Mouse (Mus musculus) liver, embryonic 16.5 days (tissue): Measurements from ENCODE around the gene Nono. TPM values are rescaled to one million over a fixed set of nuclear protein-coding genes. Genes with fewer than 3 reads are reported as not detected.
"Not testable (repeated sequence)": the region's sequence is repeated elsewhere in the genome, so short reads cannot be mapped to it uniquely, and the experiment has no call there.

ENCODE experiments used
- ATAC-seq: fragments of 200-750 bp; cut with Nextera tagmentation; 2 replicates; pipeline ENCODE4 v1.8.0; 2017; ENCODE audit warnings: low read depth, mild to moderate bottlenecking, moderate number of reproducible peaks, moderate library complexity
- H3K27ac ChIP-seq: fragments of 300-500 bp; sonication (generic); 2 replicates; pipeline ENCODE4 v1.5.1; 2014; ENCODE audit warnings: mild to moderate bottlenecking, low read length
- H3K27me3 ChIP-seq: fragments of 300-500 bp; sonication (generic); 2 replicates; pipeline ENCODE4 v1.6.1; 2014; ENCODE audit warnings: low read depth, low read length, mixed read lengths; ENCODE audit not compliant: control insufficient read depth, insufficient read depth
- H3K36me3 ChIP-seq: fragments of 300-500 bp; sonication (generic); 2 replicates; pipeline ENCODE4 v1.6.1; 2014; ENCODE audit warnings: mild to moderate bottlenecking; ENCODE audit not compliant: control insufficient read depth, insufficient read depth
- H3K4me1 ChIP-seq: fragments of 300-500 bp; sonication (generic); 2 replicates; pipeline ENCODE4 v1.6.1; 2014; ENCODE audit warnings: low read depth, low read length, mixed read lengths; ENCODE audit not compliant: control insufficient read depth
- H3K4me2 ChIP-seq: fragments of 300-500 bp; sonication (generic); 2 replicates; pipeline ENCODE4 v1.6.1; 2014; ENCODE audit warnings: low read depth, low read length, mixed read lengths
- H3K4me3 ChIP-seq: fragments of 300-500 bp; sonication (generic); 2 replicates; pipeline ENCODE4 v1.5.1; 2014; ENCODE audit warnings: low read depth, mild to moderate bottlenecking, low read length
- H3K9ac ChIP-seq: fragments of 300-500 bp; sonication (generic); 2 replicates; pipeline ENCODE4 v1.6.1; 2014; ENCODE audit warnings: low read depth, low read length
- H3K9me3 ChIP-seq: fragments of 300-500 bp; sonication (generic); replicated peaks from 2 replicates; pipeline ENCODE4 v1.6.1; 2016; ENCODE audit warnings: low read length; ENCODE audit not compliant: control insufficient read depth
- WGBS: fragments of 180-500 bp; shearing (Covaris S2); extraction: QIAGEN DNeasy Blood & Tissue Kit; methylation state at CpG from one replicate; pipeline ENCODE4 v1.1.7; 2014; ENCODE audit not compliant: insufficient replicate concordance; 5-methylcytosine and 5-hydroxymethylcytosine counted together
- polyA plus RNA-seq: library from polyadenylated mRNA; unstranded; fragments of >200 nt; fragmentation: Nextera tagmentation; extraction: Ambion mirVana; gene quantifications from 2 replicates; pipeline ENCODE4 v1.2.1, GENCODE M21; 2015

The Nono gene
- polyA plus RNA-seq, 1 experiment from 2014 or later, result 93.5 TPM

- no peak overlapping the region for H3K4me2 ChIP-seq
- no peaks in the 10 kb centered on the region for H3K4me1 ChIP-seq
- H3K27ac ChIP-seq, result no peak overlapping the region
- no peaks in the 10 kb centered on the region for H3K27me3 ChIP-seq
- H3K9me3 ChIP-seq, result no peaks in the 10 kb centered on the region
- 48% methylated on average over 1 of the region's 1 CpGs for WGBS
- ATAC-seq, result no peak
- no peak overlapping the region for H3K4me3 ChIP-seq
- H3K36me3 ChIP-seq, result peaks cover 6% of the 10 kb centered on the region
- no peak overlapping the region for H3K9ac ChIP-seq
Observed at GRCm38 (mm10) chrX:101451147-101451546, 22.0 kb downstream of the Nono start.

GRCm38 (mm10) chrX:101451591-101451990 lies 22.5 kb downstream of the Nono start:
- Histone ChIP-seq H3K9ac (no peak overlapping the region), H3K36me3 (peaks cover 3% of the 10 kb centered on the region), H3K9me3 (no peaks in the 10 kb centered on the region), H3K27me3 (no peaks in the 10 kb centered on the region), H3K27ac (no peak overlapping the region), H3K4me1 (no peaks in the 10 kb centered on the region), H3K4me2 (no peak overlapping the region), H3K4me3 (no peak overlapping the region)
- no peak for ATAC-seq
- 72% methylated on average over 3 of the region's 3 CpGs for WGBS

GRCm38 (mm10) chrX:101472202-101472601 lies 43.1 kb downstream of the Nono start:
- 86% methylated on average over 4 of the region's 4 CpGs for WGBS
- no peak for ATAC-seq

GRCm38 (mm10) chrX:101481604-101482350 lies 52.7 kb downstream of the Nono start:
- Histone ChIP-seq H3K4me2 (no peak overlapping the region), H3K4me1 (no peaks in the 10 kb centered on the region), H3K27me3 (no peaks in the 10 kb centered on the region), H3K36me3 (no peaks in the 10 kb centered on the region), H3K9ac (no peak overlapping the region), H3K9me3 (no peaks in the 10 kb centered on the region), H3K4me3 (no peak overlapping the region), H3K27ac (no peak overlapping the region)
- no peak for ATAC-seq
- 65% methylated on average over 6 of the region's 6 CpGs for WGBS

More at GRCm38 (mm10) chrX:101472202-101472601, 43.1 kb downstream of the Nono start:
- no peaks in the 10 kb centered on the region for H3K4me1 ChIP-seq
- H3K9me3 ChIP-seq, result no peaks in the 10 kb centered on the region
- H3K27ac ChIP-seq, result no peak overlapping the region
- no peaks in the 10 kb centered on the region for H3K27me3 ChIP-seq
- H3K36me3 ChIP-seq, result no peaks in the 10 kb centered on the region
- no peak overlapping the region for H3K4me3 ChIP-seq
- no peak overlapping the region for H3K9ac ChIP-seq
- no peak overlapping the region for H3K4me2 ChIP-seq

GRCm38 (mm10) chrX:101486487-101487152 lies 57.5 kb downstream of the Nono start:
- H3K27ac ChIP-seq, H3K9me3 ChIP-seq, H3K27me3 ChIP-seq, H3K4me1 ChIP-seq, H3K36me3 ChIP-seq, H3K9ac ChIP-seq, ATAC-seq, H3K4me2 ChIP-seq, H3K4me3 ChIP-seq: not testable (repeated sequence)
- WGBS, result 25% methylated on average over 10 of the region's 12 CpGs

Other genes with a start within 250 kb of the Nono start
- gene Snx12, start 206.8 kb upstream of the Nono start, polyA plus RNA-seq, result 18.7 and 19.4 TPM in 2 replicates
- 1.2 and 1.7 TPM in 2 replicates for gene Foxo4, start 174.8 kb upstream of the Nono start, polyA plus RNA-seq
- gene Gm614, start 165.3 kb upstream of the Nono start, polyA plus RNA-seq, result not detected in 2 replicates
- gene Il2rg, start 161.1 kb upstream of the Nono start, polyA plus RNA-seq, result 7.3 and 8.2 TPM in 2 replicates
- gene Gm20489, start 160.3 kb upstream of the Nono start, polyA plus RNA-seq, result not detected in 2 replicates
- 21.6 and 25.5 TPM in 2 replicates for gene Med12, start 155.3 kb upstream of the Nono start, polyA plus RNA-seq
- gene Nlgn3, start 130.2 kb upstream of the Nono start, polyA plus RNA-seq, result 0.06 and 0.11 TPM in 2 replicates
- 147 and 174 TPM in 2 replicates for gene Gjb1, start 52.9 kb upstream of the Nono start, polyA plus RNA-seq
- gene Zmym3, start 8.5 kb upstream of the Nono start, polyA plus RNA-seq, result 6.1 and 6.5 TPM in 2 replicates
- gene Itgb1bp2, start 19.8 kb downstream of the Nono start, polyA plus RNA-seq, result 2.8 and 6.5 TPM in 2 replicates
- gene Taf1, start 103.4 kb downstream of the Nono start, polyA plus RNA-seq, result 5.8 and 6.2 TPM in 2 replicates
- 54.1 and 55.6 TPM in 2 replicates for gene Ogt, start 210.7 kb downstream of the Nono start, polyA plus RNA-seq